Mouse (Mus musculus): ENCODE measurements around the gene Adra2b.

Gene Adra2b

DNA sequence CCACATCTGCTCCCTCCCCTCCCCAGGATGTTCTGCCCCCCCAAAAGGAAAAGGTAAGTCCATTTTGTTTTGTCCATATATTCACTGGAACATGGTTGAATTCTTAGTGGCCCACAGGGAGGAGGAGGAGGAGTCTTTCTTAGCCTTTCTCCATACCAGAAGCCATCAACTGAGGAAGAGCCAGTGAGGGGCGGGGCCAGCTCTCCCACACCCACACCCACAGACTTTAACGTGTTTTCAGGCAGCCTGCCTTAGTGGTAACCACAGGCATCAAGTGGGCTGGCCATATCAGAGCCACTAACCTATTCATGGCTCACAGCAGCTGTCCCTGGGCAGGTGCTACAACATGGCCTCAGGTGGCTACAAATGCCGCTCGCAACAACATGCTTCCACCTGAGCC lies 24.2 kb upstream of the Adra2b start:
- no peak for DNase-seq (ENCODE audit: low read depth)

DNA sequence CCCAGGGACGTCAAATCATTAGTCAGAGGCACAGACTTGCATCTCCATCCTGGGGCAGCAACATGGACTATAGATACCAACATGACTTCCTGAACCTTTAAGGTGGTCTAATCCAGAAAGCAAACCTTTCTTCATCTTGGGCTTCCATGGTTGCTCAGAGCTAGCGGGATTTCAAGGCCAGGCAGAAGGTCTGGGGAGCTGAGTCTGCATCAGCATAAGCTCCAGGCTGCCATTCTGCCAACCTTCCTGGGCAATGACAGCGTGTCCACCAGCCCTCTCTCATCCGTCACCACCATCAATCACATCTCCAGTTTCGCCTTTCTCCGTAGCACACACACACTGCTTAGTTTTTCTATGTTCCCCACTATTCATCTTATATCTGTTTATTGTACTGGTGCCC lies 23.7 kb upstream of the Adra2b start:
- DNase-seq (ENCODE audit: low read depth): no peak

DNA sequence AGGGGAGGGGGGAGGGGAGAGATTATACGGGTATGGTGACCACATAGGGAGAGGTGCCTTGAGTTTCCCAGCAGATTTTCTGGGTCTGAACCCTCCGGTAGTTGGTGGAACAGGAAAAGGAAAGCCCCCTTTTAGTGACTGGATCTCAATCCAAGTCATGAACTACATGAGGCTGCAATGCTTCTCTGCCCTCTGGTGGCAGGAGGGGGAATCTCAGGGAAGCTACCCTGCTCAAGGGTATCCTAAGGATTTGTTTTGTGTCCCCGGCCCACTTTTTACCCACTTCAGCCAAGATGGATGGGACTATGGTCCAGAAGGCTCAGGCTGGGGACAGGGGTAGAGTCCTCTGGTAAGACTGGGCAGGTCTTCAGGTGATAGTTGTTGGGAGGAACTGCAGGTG lies 21.8 kb upstream of the Adra2b start:
- DNase-seq (ENCODE audit: low read depth): peak; percentile 79

DNA sequence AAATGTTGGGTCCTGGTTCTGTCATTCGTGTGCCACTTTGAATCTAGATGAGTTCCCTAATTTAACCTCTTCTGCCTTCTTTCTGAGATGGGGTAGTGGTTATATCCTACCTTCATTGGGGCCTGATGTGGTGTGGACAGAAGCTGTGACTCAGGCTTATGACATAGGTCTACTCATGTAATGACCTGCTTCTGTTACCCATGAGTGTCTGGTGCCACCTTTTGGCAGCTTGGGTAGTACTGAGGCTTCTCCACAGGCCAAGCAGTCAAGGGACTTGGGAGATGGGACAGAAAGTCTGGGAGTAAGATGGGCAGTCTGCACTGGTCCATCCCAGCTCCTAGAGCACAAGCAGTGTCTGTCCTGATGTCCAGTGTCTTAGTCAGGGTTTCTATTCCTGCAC lies 16.7 kb upstream of the Adra2b start:
- DNase-seq (ENCODE audit: low read depth): peak; percentile 15

DNA sequence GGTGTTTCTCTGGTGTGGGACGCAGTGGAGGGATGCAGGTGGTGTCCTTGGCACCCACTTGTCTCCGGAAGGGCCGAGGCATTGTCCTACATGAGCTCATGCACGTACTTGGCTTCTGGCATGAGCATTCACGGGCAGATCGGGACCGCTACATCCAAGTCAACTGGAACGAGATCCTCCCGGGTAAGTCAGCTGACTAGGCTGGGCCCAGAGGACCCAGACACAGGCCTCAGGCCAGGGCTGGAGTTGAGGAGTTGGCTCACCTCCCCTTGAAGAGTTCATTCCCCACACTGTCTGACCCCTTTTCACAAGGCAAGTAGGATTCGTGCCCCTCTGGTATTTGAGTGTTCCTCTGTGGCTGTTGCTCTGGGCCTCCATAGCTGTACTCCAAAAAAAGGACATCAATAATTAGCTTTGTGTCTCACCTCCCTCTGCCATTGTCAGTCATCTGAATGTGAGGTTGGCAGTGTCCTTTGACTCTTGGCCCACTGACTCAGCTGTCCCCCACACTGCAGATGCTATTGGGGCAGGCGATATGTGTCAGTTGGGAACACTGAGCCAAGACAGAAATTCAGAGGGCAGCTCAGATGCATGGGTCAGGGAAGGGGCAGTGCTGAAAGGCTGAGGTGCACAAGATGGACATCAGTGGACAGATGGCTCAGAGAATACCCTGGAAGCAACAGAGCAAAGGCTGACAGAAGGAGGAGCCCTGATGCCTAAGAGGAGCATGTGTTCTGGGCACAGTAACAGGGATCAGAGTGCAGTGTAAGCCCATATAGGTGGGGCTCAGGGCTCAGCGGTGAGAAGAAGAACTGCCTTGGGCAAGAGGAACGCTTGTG lies 15.6 kb upstream of the Adra2b start:
- DNase-seq (ENCODE audit: low read depth): no peak

DNA sequence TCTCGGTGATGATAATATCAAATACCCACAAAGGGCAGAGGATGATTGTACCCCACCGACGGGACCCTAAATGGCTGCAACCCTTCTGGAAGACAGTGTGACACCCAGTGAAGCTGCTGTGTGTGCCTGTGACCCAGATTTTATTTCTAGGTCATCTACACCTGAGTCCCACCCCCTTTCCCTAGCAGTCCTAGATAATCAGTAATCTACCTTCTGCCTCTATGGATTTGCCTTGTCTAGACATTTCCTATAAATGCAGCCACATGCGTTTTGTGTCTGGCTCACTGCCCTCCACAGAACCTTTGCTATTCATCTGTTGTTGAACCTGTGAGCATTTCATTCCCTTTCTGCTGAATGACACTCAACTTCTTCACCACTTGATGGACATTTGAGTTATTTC lies 9.1 kb upstream of the Adra2b start:
- no peak for DNase-seq (ENCODE audit: low read depth)

DNA sequence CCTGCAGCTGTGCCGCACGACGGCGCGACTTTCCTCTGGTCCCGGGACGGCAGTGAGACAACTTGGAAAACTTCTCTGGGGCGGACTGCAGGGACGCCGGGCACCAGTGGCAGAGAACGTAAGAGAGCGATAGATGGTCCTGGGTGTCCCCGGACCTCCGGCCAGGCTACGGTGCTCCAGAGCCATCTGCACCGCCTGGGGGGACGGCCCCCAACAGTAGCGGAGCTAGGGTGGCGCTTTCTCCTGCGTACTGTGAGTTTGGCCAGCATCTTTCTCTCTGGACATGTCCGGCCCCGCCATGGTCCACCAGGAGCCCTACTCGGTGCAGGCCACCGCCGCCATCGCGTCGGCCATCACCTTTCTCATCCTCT lies 259 bp downstream of the Adra2b start:
- no peak for DNase-seq (ENCODE audit: low read depth)

DNA sequence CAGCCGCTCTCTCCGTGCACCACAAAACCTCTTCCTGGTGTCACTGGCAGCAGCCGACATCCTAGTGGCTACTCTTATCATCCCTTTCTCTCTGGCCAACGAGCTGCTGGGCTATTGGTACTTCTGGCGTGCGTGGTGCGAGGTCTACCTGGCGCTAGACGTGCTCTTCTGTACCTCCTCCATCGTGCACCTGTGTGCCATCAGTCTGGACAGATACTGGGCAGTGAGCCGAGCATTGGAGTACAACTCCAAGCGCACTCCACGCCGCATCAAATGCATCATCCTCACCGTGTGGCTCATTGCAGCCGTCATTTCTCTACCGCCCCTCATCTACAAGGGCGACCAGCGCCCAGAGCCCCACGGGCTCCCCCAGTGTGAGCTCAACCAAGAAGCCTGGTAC lies 688 bp downstream of the Adra2b start:
- DNase-seq (ENCODE audit: low read depth): no peak

DNA sequence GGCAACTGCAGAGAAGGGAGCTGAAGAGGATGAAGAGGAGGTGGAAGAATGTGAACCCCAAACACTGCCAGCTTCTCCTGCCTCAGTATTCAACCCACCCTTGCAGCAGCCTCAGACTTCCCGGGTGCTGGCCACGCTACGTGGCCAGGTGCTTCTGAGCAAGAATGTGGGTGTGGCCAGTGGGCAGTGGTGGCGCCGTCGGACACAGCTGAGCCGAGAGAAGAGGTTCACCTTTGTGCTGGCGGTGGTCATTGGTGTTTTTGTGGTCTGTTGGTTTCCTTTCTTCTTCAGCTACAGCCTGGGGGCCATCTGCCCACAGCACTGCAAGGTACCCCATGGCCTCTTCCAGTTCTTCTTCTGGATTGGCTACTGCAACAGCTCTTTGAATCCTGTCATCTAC lies 1.4 kb downstream of the Adra2b start:
- no peak for DNase-seq (ENCODE audit: low read depth)

DNA sequence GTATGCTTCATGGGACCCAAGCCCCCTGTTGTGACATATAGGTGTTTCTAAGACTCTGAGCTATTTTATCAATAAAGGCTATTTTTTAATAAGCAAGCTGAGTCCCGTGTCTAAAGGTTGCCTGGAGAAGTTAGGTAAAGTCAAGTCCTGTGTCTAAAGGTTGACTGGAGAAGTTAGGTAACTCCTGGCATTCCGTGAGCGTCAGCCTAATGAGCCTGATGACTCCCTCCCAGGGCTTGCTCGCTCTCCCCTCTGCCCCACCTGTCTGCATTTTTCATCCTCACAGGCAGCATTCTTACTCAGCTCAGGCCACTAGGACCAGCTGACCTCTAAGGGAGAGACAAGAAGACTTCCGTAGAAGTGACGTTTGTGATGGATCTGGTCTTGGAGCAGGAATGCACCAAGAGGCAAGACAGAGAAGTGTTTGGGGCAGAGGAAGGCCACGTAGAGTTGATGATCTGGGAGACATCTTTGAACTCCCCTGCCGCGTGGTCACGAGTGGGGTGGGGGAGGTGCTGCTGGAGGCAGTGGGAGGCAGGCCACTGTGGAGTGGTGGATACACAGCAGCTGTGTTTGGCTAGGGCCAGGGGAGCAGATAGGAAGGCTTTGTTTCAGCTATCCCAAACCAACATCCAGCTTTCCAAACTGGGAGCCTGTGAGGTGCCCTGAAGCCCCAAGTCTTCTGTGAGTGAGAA lies 4.3 kb downstream of the Adra2b start:
- no peak for DNase-seq (ENCODE audit: low read depth)

DNA sequence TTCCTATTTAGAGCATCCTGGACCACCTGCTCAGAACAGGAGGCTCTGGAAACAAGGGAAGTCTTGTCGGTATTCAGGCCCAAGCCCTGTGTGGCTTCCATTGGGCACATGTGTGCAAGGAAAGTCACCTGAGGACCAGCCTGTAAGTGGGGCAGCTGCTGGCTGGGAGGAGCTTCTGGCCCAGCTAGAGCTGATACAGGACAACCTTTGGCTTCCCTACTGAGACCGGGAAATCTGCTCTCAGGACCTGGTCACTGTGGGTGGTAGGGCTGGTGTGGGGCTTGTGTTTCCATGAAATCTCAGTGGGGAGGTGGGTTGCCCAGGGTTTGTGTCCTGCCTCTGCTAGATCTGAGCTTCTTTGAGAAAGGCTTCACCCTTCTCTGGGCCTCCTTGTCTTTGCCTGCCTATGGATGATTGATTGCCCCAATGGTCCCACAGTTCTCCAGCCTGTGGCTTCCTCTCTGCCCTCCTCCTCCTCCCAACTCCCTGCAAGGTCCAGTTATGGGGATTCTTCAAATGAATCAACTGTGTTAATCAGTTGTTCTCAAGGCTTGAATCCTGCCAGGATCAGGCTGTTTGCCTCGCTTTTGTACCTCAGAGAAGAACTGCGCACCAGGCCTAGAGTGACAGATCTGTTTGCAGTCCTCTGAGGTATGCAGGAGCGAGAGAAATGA lies 6.8 kb downstream of the Adra2b start:
- no peak for DNase-seq (ENCODE audit: low read depth)

DNA sequence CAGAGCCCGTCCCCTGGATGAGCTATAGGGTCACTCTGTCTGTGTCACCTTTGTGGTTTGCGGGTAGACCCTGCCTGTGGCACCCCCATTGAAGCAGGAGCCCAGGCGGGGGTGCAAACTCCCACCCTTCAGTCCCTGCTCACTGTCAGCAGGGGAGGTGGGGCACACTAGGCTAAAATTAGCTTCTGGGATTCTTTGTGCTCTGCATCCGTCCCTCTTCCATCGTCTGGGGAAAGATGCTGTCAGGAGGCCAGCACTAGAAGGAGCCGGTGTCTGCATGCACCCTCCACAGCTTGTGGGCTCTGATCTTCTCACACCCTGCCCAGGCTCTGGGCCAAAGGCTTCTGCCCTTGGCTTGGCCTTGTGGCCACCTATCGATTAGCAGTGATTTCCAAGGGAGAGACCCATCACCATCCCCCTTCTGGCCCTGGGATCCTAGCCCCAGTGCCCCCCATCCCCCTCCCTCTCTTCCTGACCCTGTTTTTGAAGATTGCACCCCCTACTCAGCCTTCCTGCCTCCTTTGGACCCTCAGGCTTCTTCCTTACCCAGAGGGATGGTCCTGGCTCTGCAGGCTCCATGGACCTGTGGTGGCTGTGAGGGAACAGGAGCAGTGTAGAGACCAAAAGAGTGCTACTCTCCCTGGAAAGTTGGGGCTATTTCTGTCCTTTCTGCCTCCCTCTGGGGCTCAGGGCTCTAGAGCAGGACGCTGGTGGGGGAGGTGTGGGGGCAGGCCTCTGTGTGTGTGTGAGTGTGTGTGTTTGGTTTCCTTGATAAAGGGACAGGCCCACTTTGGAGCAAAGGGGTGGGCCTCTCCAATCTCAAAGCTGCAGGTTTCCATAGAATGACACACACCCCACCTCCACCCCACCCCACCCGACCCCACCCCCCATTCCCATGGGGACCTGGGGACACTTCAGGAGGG lies 7.8 kb downstream of the Adra2b start:
- DNase-seq (ENCODE audit: low read depth): no peak

DNA sequence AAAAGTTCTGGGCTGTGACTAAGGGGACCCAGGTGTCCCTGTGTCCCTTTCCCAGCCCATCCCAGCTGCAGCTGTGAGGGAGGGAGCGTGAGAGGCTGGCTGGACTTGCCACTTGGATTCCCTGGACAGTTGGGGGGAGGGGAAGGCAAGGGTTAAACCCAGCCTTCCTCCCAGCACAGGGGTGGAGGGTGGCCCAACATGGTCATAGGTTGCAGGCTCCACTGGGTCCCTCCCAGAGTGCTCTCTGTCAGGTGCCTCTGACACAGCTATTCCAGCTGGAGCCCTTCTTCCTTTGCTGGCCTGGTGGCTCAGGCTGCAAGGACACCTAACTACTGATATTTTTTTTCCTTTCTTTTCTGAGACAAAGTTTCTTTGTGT lies 8.5 kb downstream of the Adra2b start:
- no peak for DNase-seq (ENCODE audit: low read depth)

DNA sequence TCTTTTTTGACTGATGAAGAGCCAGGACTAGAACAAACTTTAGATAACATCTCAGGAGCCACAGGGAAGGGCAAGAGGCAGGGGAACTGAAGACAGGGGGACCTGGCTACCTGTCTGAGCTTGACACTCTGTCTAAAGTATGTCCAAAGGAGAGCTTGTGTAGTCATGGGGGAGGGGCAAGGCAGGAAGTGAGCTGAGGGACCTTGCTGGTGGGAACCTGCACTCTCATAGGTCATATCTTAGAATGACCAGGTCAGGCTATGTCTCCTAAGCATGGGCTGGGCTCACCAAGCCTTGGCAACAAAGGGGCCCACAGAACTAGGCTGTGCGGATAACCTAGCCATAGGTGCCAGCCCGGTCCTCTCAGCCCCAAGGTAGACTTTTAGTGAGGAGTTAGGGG lies 9.1 kb downstream of the Adra2b start:
- no peak for DNase-seq (ENCODE audit: low read depth)

DNA sequence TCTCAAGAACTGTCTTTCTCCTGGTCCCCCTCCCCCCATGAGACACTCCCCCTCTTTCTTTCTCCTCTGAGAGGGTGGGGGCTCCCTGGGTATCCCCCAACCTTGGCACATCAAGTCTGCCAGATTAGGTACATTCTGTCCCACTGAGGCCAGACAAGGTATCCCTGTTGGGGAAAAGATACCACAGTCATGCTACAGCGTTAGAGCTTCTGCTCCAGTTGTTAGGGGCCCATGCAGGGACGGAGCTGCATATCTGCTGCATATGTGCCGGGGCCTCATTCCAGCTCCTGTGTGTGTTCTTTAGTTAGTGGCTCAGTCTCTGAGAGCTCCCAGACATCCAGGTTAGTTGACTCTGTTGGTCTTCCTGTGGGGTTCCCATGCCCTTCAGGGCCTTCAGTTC lies 11.1 kb downstream of the Adra2b start:
- no peak for DNase-seq (ENCODE audit: low read depth)

DNA sequence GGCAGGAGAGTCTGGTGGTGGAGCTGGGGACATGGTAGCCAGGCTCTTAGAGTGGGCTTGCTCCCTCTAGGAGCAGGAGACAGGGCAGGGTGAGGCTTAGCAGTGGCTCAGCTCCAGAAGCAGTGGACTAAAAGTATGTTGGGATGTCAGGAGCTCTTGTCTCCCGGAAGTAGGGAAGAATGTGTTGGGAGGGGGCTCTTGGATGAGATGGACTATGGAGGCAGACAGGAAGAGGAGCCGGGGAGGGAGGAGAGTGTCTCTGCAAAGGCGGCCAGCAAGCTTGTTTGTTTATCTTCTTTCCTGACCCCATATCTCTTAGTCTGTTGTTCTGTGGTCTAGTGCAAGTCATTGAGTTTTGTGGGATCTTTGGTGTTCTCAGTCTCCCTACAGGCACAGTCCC lies 12.1 kb downstream of the Adra2b start:
- DNase-seq (ENCODE audit: low read depth): no peak

DNA sequence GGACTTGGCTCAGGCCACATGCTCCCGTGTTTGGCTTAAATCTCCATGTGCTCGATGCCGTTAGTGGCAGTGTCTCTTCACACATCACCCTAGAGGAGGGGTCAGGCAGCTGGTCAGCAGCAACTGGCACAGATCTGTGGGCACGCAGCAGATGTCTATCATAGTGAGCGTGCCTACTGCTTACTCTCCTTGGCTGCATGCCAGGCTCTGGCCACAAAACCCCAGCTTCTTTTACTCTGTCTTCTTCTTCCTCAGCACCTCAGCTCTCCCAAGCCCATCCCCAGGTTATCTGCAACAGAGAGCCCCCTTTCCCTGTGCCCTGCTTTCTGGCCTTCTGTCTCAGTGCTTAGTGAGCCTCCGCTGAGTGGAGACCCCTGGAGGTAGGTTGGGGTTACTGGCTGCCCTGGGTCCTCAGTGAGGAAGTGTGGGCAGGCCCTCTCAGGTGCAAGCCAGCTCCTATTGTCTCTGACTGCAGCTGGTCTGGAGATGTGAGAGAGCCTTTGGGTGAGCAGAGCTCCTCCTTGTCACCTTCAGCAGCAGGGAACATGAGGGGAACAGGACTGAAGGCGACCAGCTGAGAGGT lies 12.8 kb downstream of the Adra2b start:
- DNase-seq (ENCODE audit: low read depth): peak; percentile 14

DNA sequence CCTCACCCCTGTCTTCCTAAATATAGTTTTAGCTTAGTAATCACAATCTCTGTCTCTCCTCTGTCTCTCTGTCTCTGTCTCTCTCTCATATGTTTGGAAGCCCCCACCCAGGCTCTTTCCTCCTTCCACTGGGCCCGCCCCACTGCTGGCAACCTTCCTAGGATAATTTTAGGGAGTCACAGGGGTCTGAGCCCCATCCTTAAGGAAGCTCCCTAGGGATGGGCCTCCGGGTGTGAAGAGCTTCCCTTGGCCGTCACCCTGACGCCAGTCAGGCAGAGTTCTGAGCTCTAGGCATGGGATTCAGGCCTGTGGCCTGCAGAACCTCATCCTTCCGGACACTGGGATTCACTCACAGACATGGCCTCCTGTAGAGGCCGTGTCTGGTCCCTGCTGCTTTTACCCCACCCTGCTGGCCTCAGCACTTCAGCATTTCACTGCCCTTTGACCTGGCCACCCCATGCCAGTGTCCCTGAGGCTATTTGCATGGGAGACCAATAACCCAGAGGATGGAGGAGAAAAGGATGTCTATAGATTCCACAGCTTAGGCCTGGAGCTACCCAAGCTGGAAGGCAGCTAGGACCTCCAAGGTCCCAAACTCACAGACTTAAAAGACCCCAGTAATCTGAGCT lies 13.5 kb downstream of the Adra2b start:
- no peak for DNase-seq (ENCODE audit: low read depth)

DNA sequence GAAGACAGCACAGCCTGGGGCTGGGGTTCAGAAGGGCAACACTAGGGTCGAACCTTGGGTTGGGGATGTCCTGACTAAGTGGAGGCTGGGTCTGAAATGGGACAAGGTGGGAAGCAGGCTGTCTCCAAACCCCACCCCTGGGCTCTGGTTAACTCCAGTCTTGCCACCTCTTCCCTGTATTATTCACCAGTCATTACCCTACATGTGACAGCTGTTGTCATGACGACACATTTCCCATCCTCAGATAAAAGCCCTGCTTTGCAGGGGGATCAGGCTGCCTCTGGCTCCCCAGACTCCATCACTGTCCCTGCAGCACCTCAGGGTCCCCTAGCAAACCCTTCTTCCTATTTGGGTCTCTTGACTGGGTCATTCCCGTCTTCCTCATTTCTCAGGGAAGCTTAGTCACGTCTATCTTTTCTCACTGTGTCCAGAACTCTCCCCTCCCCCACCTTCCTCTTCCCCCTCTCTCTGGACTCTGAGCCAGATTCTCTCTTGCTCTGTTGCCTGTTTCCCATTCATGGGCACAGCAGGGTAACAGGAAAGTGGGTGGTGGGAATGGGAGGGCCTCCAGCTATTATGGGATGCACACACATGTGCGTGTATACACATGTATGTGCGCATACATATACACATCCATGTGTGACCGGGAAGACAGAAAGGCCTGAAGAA lies 15.1 kb downstream of the Adra2b start:
- DNase-seq (ENCODE audit: low read depth): peak; percentile 17

DNA sequence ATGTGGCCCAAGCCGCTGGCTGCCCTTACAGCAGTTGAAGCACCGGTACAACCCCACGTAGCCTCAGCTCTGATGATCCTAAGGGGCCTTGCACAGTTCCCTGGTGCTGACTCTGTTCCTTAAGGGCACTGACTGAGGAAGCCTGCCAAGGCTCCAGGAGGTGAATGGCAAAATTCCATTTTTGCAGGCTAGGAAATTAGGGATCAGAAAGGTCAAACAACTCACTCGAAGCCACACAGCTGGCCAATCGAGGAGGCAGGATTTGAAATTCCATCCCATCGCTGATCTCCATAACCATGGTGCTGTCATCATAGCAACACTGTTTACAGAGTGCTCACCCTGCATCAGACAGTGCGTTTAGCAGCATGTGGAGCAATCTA lies 15.6 kb downstream of the Adra2b start:
- peak; percentile 74 for DNase-seq (ENCODE audit: low read depth)

DNA sequence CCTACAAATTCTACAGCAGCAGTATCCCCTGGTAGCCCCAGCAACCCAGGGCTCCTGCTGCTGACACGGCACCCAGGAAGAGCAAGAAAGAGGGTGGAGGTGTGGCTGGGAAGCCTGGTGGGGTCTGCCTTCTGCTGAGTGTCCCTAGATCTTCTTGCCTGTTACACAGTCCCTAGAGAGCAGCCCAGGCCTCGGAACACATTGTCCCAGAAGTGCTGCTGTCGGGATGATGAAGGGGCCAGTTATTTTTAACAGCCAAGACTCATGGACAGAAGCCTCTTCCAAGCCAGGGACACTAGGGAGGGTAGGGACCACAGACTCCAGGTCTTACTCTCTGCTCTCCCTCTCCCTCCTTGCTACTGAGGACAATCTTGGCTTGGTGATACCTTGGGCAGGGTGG lies 16.2 kb downstream of the Adra2b start:
- no peak for DNase-seq (ENCODE audit: low read depth)

All from NIH3T3 (cell line).